Mouse (Mus musculus) MEL (cell line): Measurements from ENCODE around the gene Med14.

ENCODE experiments used
- CTCF ChIP-seq, 3 experiments: IDR thresholded peaks in 2 of 3; conservative IDR thresholded peaks in 1 of 3; 2 replicates each; pipeline ENCODE4 v1.5.1; 2011 to 2012; ENCODE audit warnings: low read length in 3 of 3, low read depth in 2 of 3, mild to moderate bottlenecking in 2 of 3, improper control_type of control experiment in 1 of 3, inconsistent platforms in 1 of 3, mixed read lengths in 1 of 3, moderate library complexity in 1 of 3; ENCODE audit not compliant: control insufficient read depth in 1 of 3, insufficient read depth in 1 of 3, poor library complexity in 1 of 3, severe bottlenecking in 1 of 3
- EP300 ChIP-seq, 2 experiments: IDR thresholded peaks; 2 replicates each; pipeline ENCODE4 v1.6.1; 2011; ENCODE audit warnings: improper control_type of control experiment in 2 of 2, low read length in 2 of 2, low read depth in 1 of 2, mild to moderate bottlenecking in 1 of 2
- GATA1 ChIP-seq: IDR thresholded peaks from 2 replicates; pipeline ENCODE4 v1.6.1; 2011; ENCODE audit warnings: low read depth, low read length, improper control_type of control experiment
- HCFC1 ChIP-seq: IDR thresholded peaks from 2 replicates; pipeline ENCODE4 v1.6.1; 2012; ENCODE audit warnings: low read depth, mild to moderate bottlenecking, inconsistent platforms, low read length, improper control_type of control experiment, moderate library complexity
- NRF1 ChIP-seq: IDR thresholded peaks from 2 replicates; pipeline ENCODE4 v1.6.1; 2014; ENCODE audit warnings: low read depth, mild to moderate bottlenecking, inconsistent platforms, low read length, improper control_type of control experiment, moderate library complexity; ENCODE audit not compliant: poor library complexity, insufficient read depth, severe bottlenecking
- TBP ChIP-seq: IDR thresholded peaks from 2 replicates; pipeline ENCODE4 v1.8.0; 2011; ENCODE audit warnings: low read depth, low read length, improper control_type of control experiment

- no peak for TF ChIP-seq NRF1
- no peak for TF ChIP-seq CTCF (IDR thresholded peaks at IDR 0.05 in 2 of 3, conservative IDR thresholded peaks at IDR 0.05 in 1 of 3; ENCODE audit: control insufficient read depth in 1 of 3, insufficient read depth in 1 of 3, low read depth in 2 of 3, low read length in 3 of 3, poor library complexity in 1 of 3, severe bottlenecking in 1 of 3)
- TF ChIP-seq HCFC1: no peak
- no peak for TF ChIP-seq EP300 (IDR thresholded peaks at IDR 0.05; ENCODE audit: low read depth in 1 of 2, low read length in 2 of 2)
- TF ChIP-seq GATA1: no peak
- TF ChIP-seq TBP: no peak; the same call in 1 of the 2 replicates
These were observed 631 bp downstream of the Med14 start for GRCm38 (mm10) chrX:12761259-12761625.
